Mouse (Mus musculus): ENCODE data around the gene Paxx.

- TF ChIP-seq CTCF (IDR thresholded peaks at IDR 0.05; ENCODE audit: borderline replicate concordance, insufficient read depth, low read depth, low read length) (no peak), POLR2A (IDR thresholded peaks at IDR 0.05; ENCODE audit: borderline replicate concordance, insufficient read depth, low read length) (no peak)
Measured at GRCm38 (mm10) chr2:25452951-25453350, 7.9 kb downstream of the Paxx start.

Measured in cerebellum, adult 2 months (tissue).